Comparison of ENCODE assay signal across 8 mouse cellular contexts in genomic region chr3:95133680-95134101, GRCm38 (mm10). TPM values are rescaled to one million over a fixed set of nuclear protein-coding genes. Genes with fewer than 3 reads are reported as not detected.
A peak's percentile ranks its signal among the peaks of the same experiment; 100 is the strongest.
DNase-seq lines count a peak whose midpoint lies in the region; ATAC-seq and TF ChIP-seq lines count a peak whose summit lies in the region.

Gene Scnm1, minus strand, starts transcription at chr3:95134011.
Gene Lysmd1, plus strand, starts transcription at chr3:95134088.

- H3K9ac ChIP-seq in lung, postnatal 0 days (replicated peaks; ENCODE audit: low read depth) = peak within 1 kb of the TSS; percentile 71

- under 1% methylated on average over 20 of the region's 20 CpGs for WGBS in hindbrain, embryonic 10.5 days
- 0% methylated on average over 20 of the region's 20 CpGs for WGBS in lung, postnatal 0 days

- peak; percentile 60; the same call in 1 of the 2 replicates for TF ChIP-seq EP300 in lung, postnatal 0 days (IDR thresholded peaks at IDR 0.05)

- peak; percentile 93 for ATAC-seq in frontal cortex, adult (ENCODE audit: low TSS enrichment)
- ATAC-seq in lung, postnatal 0 days = peak; percentile 96

- TF ChIP-seq CTCF in lung, postnatal 0 days (IDR thresholded peaks at IDR 0.05) = peak; percentile 21; the same call in 1 of the 2 replicates

- peaks cover 41% of the 10 kb centered on the region for H3K36me3 ChIP-seq in hindbrain, embryonic 10.5 days
- 0 out of 2 replicates have a peak, but pooled peaks cover 6% of the 10 kb centered on the region for H3K36me3 ChIP-seq in lung, postnatal 0 days (ENCODE audit: insufficient read depth, low read length)

- H3K4me3 ChIP-seq in hindbrain, embryonic 10.5 days = peak within 1 kb of the TSS; percentile 68
- H3K4me3 ChIP-seq in lung, postnatal 0 days (ENCODE audit: low read depth, low read length) = peak within 1 kb of the TSS; percentile 60

- peak within 1 kb of the TSS; percentile 91 for H3K27ac ChIP-seq in hindbrain, embryonic 10.5 days
- H3K27ac ChIP-seq in lung, postnatal 0 days (ENCODE audit: low read length) = peak within 1 kb of the TSS; percentile 74

- H3K27me3 ChIP-seq in hindbrain, embryonic 10.5 days (ENCODE audit: insufficient read depth, poor library complexity, severe bottlenecking) = no peaks in the 10 kb centered on the region
- no peaks in the 10 kb centered on the region for H3K27me3 ChIP-seq in lung, postnatal 0 days (replicated peaks; ENCODE audit: insufficient read depth, low read length)

- H3K4me1 ChIP-seq in hindbrain, embryonic 10.5 days (replicated peaks) = peaks cover 23% of the 10 kb centered on the region
- H3K4me1 ChIP-seq in lung, postnatal 0 days (ENCODE audit: insufficient read depth, low read depth, low read length) = peaks cover 7% of the 10 kb centered on the region; the same call in 1 of the 2 replicates

- peak within 1 kb of the TSS; percentile 85 for H3K4me2 ChIP-seq in lung, postnatal 0 days (replicated peaks; ENCODE audit: low read depth, low read length)

- no peaks in the 10 kb centered on the region for H3K9me3 ChIP-seq in hindbrain, embryonic 10.5 days
- H3K9me3 ChIP-seq in lung, postnatal 0 days (ENCODE audit: low read length) = no peaks in the 10 kb centered on the region

- DNase-seq in Muller cell, postnatal 12 days (ENCODE audit: inconsistent ontology term) = peak; percentile 93
- DNase-seq in cerebellum, adult 9-10 months = peak; percentile 97
- peak; percentile 90 for DNase-seq in hindbrain, embryonic 10.5 days (ENCODE audit: low spot score)
- DNase-seq in layer of hippocampus, adult 9-11 months = peak; percentile 97
- peak; percentile 98 for DNase-seq in lung, postnatal 0 days (ENCODE audit: low spot score)
- DNase-seq in ovary, postnatal 14 days (ENCODE audit: low spot score) = peak; percentile 70
- peak; percentile 92 for DNase-seq in thymus, postnatal 14 days

RNA-seq across cellular contexts. Expression of gene Scnm1, which starts in this region (rescaled TPM):
- 79.2 and 94.1 TPM in 2 replicates for polyA plus RNA-seq in hindbrain, embryonic 10.5 days (2016; fragmentation: Nextera tagmentation; extraction: Ambion mirVana)
- 51.8 and 54.1 TPM in 2 replicates for polyA plus RNA-seq in lung, postnatal 0 days (2015; fragmentation: Nextera tagmentation; extraction: Ambion mirVana)

RNA-seq across cellular contexts. Expression of gene Lysmd1, which starts in this region (rescaled TPM):
- polyA plus RNA-seq in hindbrain, embryonic 10.5 days (2016; fragmentation: Nextera tagmentation; extraction: Ambion mirVana) = 13.4 and 17.2 TPM in 2 replicates
- polyA plus RNA-seq in lung, postnatal 0 days (2015; fragmentation: Nextera tagmentation; extraction: Ambion mirVana) = 13.3 and 14.0 TPM in 2 replicates

Comparison
In these comparisons a context has a peak if more than half of its experiments do, and no peak if none do; other contexts are left out.
1. Peak in every context shown above with its lines: DNase-seq, ATAC-seq, H3K4me3 ChIP-seq and H3K27ac ChIP-seq.